Mouse (Mus musculus) limb, embryonic 11.5 days (tissue): ENCODE measurements at regions not wholly inside any gene's neighbourhood (a gene's known extent, or its start where the extent isn't known, plus 50 kb on each side); places are given as distances from the start of the nearest gene placed in this dataset.
A peak's percentile ranks its signal among the peaks of the same experiment; 100 is the strongest.

Experiments
- ATAC-seq: fragments of 200-750 bp; cut with Nextera tagmentation; 2 replicates; pipeline ENCODE4 v1.8.0; 2017; ENCODE audit warnings: low read depth; ENCODE audit not compliant: insufficient number of reproducible peaks, low FRiP score, low TSS enrichment
- DNase-seq: peaks from one replicate; pipeline ENCODE4 v3.0.0-alpha.2; 2015; ENCODE audit warnings: low spot score
- H3K27ac ChIP-seq: fragments of 300-500 bp; sonication (generic); replicated peaks from 2 replicates; pipeline ENCODE4 v1.5.1; 2014; ENCODE audit warnings: low read depth, mild to moderate bottlenecking, low read length
- H3K27me3 ChIP-seq: fragments of 300-500 bp; sonication (generic); 2 replicates; pipeline ENCODE4 v1.6.1; 2014; ENCODE audit warnings: mild to moderate bottlenecking, low read length, mixed read lengths; ENCODE audit not compliant: control insufficient read depth, insufficient read depth
- H3K36me3 ChIP-seq: fragments of 300-500 bp; sonication (generic); 2 replicates; pipeline ENCODE4 v1.6.1; 2014; ENCODE audit warnings: mild to moderate bottlenecking, low read length, moderate library complexity, mixed read lengths; ENCODE audit not compliant: control insufficient read depth, insufficient read depth
- H3K4me1 ChIP-seq: fragments of 300-500 bp; sonication (generic); 2 replicates; pipeline ENCODE4 v1.6.1; 2014; ENCODE audit warnings: low read length, mixed read lengths; ENCODE audit not compliant: control insufficient read depth, insufficient read depth
- H3K4me2 ChIP-seq: fragments of 300-500 bp; sonication (generic); 2 replicates; pipeline ENCODE4 v1.6.1; 2014; ENCODE audit warnings: low read depth, mild to moderate bottlenecking, moderate library complexity; ENCODE audit not compliant: severe bottlenecking
- H3K4me3 ChIP-seq: fragments of 300-500 bp; sonication (generic); 2 replicates; pipeline ENCODE4 v1.5.1; 2014; ENCODE audit warnings: low read depth, low read length
- H3K9ac ChIP-seq: fragments of 300-500 bp; sonication (generic); 2 replicates; pipeline ENCODE4 v1.6.1; 2014; ENCODE audit warnings: mild to moderate bottlenecking, low read length
- H3K9me3 ChIP-seq: fragments of 300-500 bp; sonication (generic); 2 replicates; pipeline ENCODE4 v1.6.1; 2016; ENCODE audit warnings: low read length; ENCODE audit not compliant: control insufficient read depth
- WGBS: fragments of 180-500 bp; shearing (Covaris S2); extraction: QIAGEN DNeasy Blood & Tissue Kit; methylation state at CpG from one replicate; pipeline ENCODE4 v1.1.7; 2014; 5-methylcytosine and 5-hydroxymethylcytosine counted together

- no peak for ATAC-seq
- no peak for DNase-seq
Observed at GRCm38 (mm10) chr4:33552856-33553255, 242.7 kb downstream of the Rngtt start.

GRCm38 (mm10) chr4:33554606-33555005 lies 244.5 kb downstream of the Rngtt start:
- WGBS = 39% methylated on average over 6 of the region's 6 CpGs
- ATAC-seq = no peak
- Histone ChIP-seq H3K4me2 (no peak overlapping the region), H3K9me3 (no peaks in the 10 kb centered on the region), H3K36me3 (no peaks in the 10 kb centered on the region), H3K4me3 (no peak overlapping the region), H3K9ac (no peak overlapping the region), H3K27me3 (no peaks in the 10 kb centered on the region), H3K27ac (no peak overlapping the region), H3K4me1 (no peaks in the 10 kb centered on the region)
- DNase-seq = no peak

More at GRCm38 (mm10) chr4:33552856-33553255, 242.7 kb downstream of the Rngtt start:
- 85% methylated on average over 9 of the region's 9 CpGs for WGBS
- Histone ChIP-seq H3K9me3 (no peaks in the 10 kb centered on the region), H3K4me1 (no peaks in the 10 kb centered on the region), H3K9ac (no peak overlapping the region), H3K4me2 (no peak overlapping the region), H3K27me3 (no peaks in the 10 kb centered on the region), H3K4me3 (no peak overlapping the region), H3K27ac (no peak overlapping the region), H3K36me3 (no peaks in the 10 kb centered on the region)

GRCm38 (mm10) chr4:33555231-33555933 lies 245.3 kb downstream of the Rngtt start:
- no peak for DNase-seq
- H3K36me3 ChIP-seq = no peaks in the 10 kb centered on the region
- no peak overlapping the region for H3K4me3 ChIP-seq
- H3K27ac ChIP-seq = no peak overlapping the region
- peak overlapping the region; percentile 12; the same call in 1 of the 2 replicates for H3K4me2 ChIP-seq
- no peaks in the 10 kb centered on the region for H3K27me3 ChIP-seq
- 10% methylated on average over 14 of the region's 14 CpGs for WGBS
- ATAC-seq = no peak
- no peaks in the 10 kb centered on the region for H3K4me1 ChIP-seq
- H3K9me3 ChIP-seq = no peaks in the 10 kb centered on the region
- no peak overlapping the region for H3K9ac ChIP-seq

GRCm38 (mm10) chr4:33555966-33556365 lies 245.9 kb downstream of the Rngtt start:
- ATAC-seq = no peak
- DNase-seq = no peak
- Histone ChIP-seq H3K4me3 (no peak overlapping the region), H3K27ac (no peak overlapping the region), H3K9me3 (no peaks in the 10 kb centered on the region), H3K27me3 (no peaks in the 10 kb centered on the region), H3K4me1 (no peaks in the 10 kb centered on the region), H3K36me3 (no peaks in the 10 kb centered on the region), H3K4me2 (no peak overlapping the region), H3K9ac (no peak overlapping the region)
- 54% methylated on average over 12 of the region's 12 CpGs for WGBS

GRCm38 (mm10) chr4:33556661-33557540 lies 246.8 kb downstream of the Rngtt start:
- no peak overlapping the region for H3K4me3 ChIP-seq
- no peak overlapping the region for H3K27ac ChIP-seq
- DNase-seq = no peak
- H3K9me3 ChIP-seq = no peaks in the 10 kb centered on the region
- no peak overlapping the region for H3K9ac ChIP-seq
- ATAC-seq = no peak
- no peaks in the 10 kb centered on the region for H3K36me3 ChIP-seq
- H3K4me2 ChIP-seq = no peak overlapping the region
- no peaks in the 10 kb centered on the region for H3K27me3 ChIP-seq
- 78% methylated on average over 12 of the region's 12 CpGs for WGBS
- no peaks in the 10 kb centered on the region for H3K4me1 ChIP-seq

- no peak for ATAC-seq
- Histone ChIP-seq H3K4me2 (no peak overlapping the region), H3K27me3 (no peaks in the 10 kb centered on the region), H3K4me3 (no peak overlapping the region), H3K9me3 (no peaks in the 10 kb centered on the region), H3K36me3 (no peaks in the 10 kb centered on the region), H3K27ac (no peak overlapping the region), H3K4me1 (no peaks in the 10 kb centered on the region), H3K9ac (no peak overlapping the region)
- no peak for DNase-seq
- 84% methylated on average over 5 of the region's 5 CpGs for WGBS
Observed at GRCm38 (mm10) chr4:33570274-33570673, 260.2 kb downstream of the Rngtt start.

- no peaks in the 10 kb centered on the region for H3K36me3 ChIP-seq
- ATAC-seq (no peak), DNase-seq (no peak)
- H3K9ac ChIP-seq = no peak overlapping the region
- no peak overlapping the region for H3K27ac ChIP-seq
- WGBS = 37% methylated on average over 6 of the region's 6 CpGs
- no peaks in the 10 kb centered on the region for H3K4me1 ChIP-seq
- no peak overlapping the region for H3K4me3 ChIP-seq
- no peaks in the 10 kb centered on the region for H3K27me3 ChIP-seq
- H3K9me3 ChIP-seq = no peaks in the 10 kb centered on the region
- no peak overlapping the region for H3K4me2 ChIP-seq
Observed at GRCm38 (mm10) chr4:33571351-33571750, 261.2 kb downstream of the Rngtt start.

- no peak for DNase-seq
- 88% methylated on average over 6 of the region's 6 CpGs for WGBS
Observed at GRCm38 (mm10) chr4:33577631-33578030, 267.5 kb downstream of the Rngtt start.

More at GRCm38 (mm10) chr4:33577631-33578030, 267.5 kb downstream of the Rngtt start:
- H3K4me3 ChIP-seq = no peak overlapping the region
- H3K36me3 ChIP-seq = no peaks in the 10 kb centered on the region
- H3K27me3 ChIP-seq = no peaks in the 10 kb centered on the region
- H3K4me2 ChIP-seq = no peak overlapping the region
- H3K4me1 ChIP-seq = no peaks in the 10 kb centered on the region
- no peaks in the 10 kb centered on the region for H3K9me3 ChIP-seq
- H3K27ac ChIP-seq = no peak overlapping the region
- ATAC-seq = no peak
- no peak overlapping the region for H3K9ac ChIP-seq
